Mouse (Mus musculus): Measurements from ENCODE around the gene Kank4. TPM values are rescaled to one million over a fixed set of nuclear protein-coding genes. Genes with fewer than 3 reads are reported as not detected.
"Not testable (repeated sequence)": the region's sequence is repeated elsewhere in the genome, so short reads cannot be mapped to it uniquely, and the experiment has no call there.

Gene Kank4
- polyA plus RNA-seq (2012; ENCODE audit: insufficient read depth, insufficient read length, low replicate concordance, missing spikeins): not detected in 2 replicates

- peak within 1 kb of the TSS; percentile 78 for H3K4me3 ChIP-seq (ENCODE audit: insufficient read depth, low read depth, low read length)
- 0 out of 2 replicates have a peak within 1 kb of the TSS, but pooled peaks have one; percentile 31 for H3K27ac ChIP-seq (ENCODE audit: insufficient read depth, low read depth, low read length)
- peaks cover 10% of the 10 kb centered on the region for H3K4me1 ChIP-seq (ENCODE audit: control insufficient read depth, insufficient read depth, low read length)
- WGBS: under 1% methylated on average over 72 of the region's 72 CpGs
- TF ChIP-seq POLR2A (IDR thresholded peaks at IDR 0.05; ENCODE audit: insufficient read depth, low read depth, low read length) (no peak), CTCF (IDR thresholded peaks at IDR 0.05; ENCODE audit: insufficient read depth, low read depth, low read length) (no peak)
Measured at GRCm38 (mm10) chr4:98817184-98817911, at the start of gene Kank4. Kank4 (minus strand) TSS chr4:98817537.

GRCm38 (mm10) chr4:98865386-98866237 is 48.3 kb upstream of the Kank4 start:
- Histone ChIP-seq H3K27ac (ENCODE audit: insufficient read depth, low read depth, low read length) (no peak overlapping the region), H3K4me3 (ENCODE audit: insufficient read depth, low read depth, low read length) (no peak overlapping the region), H3K4me1 (ENCODE audit: control insufficient read depth, insufficient read depth, low read length) (no peaks in the 10 kb centered on the region)
- WGBS: 67% methylated on average over 14 of the region's 14 CpGs
- no peak for TF ChIP-seq POLR2A (IDR thresholded peaks at IDR 0.05; ENCODE audit: insufficient read depth, low read depth, low read length)
- TF ChIP-seq CTCF (IDR thresholded peaks at IDR 0.05; ENCODE audit: insufficient read depth, low read depth, low read length): no peak

GRCm38 (mm10) chr4:98864546-98864945 is 47.2 kb upstream of the Kank4 start:
- TF ChIP-seq CTCF (IDR thresholded peaks at IDR 0.05; ENCODE audit: insufficient read depth, low read depth, low read length) (no peak), POLR2A (IDR thresholded peaks at IDR 0.05; ENCODE audit: insufficient read depth, low read depth, low read length) (no peak)
- WGBS: 90% methylated on average over 3 of the region's 3 CpGs
- Histone ChIP-seq H3K4me3 (ENCODE audit: insufficient read depth, low read depth, low read length) (no peak overlapping the region), H3K4me1 (ENCODE audit: control insufficient read depth, insufficient read depth, low read length) (no peaks in the 10 kb centered on the region), H3K27ac (ENCODE audit: insufficient read depth, low read depth, low read length) (no peak overlapping the region)

GRCm38 (mm10) chr4:98864094-98864493 is 46.8 kb upstream of the Kank4 start:
- TF ChIP-seq POLR2A (IDR thresholded peaks at IDR 0.05; ENCODE audit: insufficient read depth, low read depth, low read length) (no peak), CTCF (IDR thresholded peaks at IDR 0.05; ENCODE audit: insufficient read depth, low read depth, low read length) (no peak)
- Histone ChIP-seq H3K4me1 (ENCODE audit: control insufficient read depth, insufficient read depth, low read length) (no peaks in the 10 kb centered on the region), H3K27ac (ENCODE audit: insufficient read depth, low read depth, low read length) (no peak overlapping the region), H3K4me3 (ENCODE audit: insufficient read depth, low read depth, low read length) (no peak overlapping the region)
- WGBS: 78% methylated on average over 1 of the region's 2 CpGs

- TF ChIP-seq POLR2A (IDR thresholded peaks at IDR 0.05; ENCODE audit: insufficient read depth, low read depth, low read length) (no peak), CTCF (IDR thresholded peaks at IDR 0.05; ENCODE audit: insufficient read depth, low read depth, low read length) (no peak)
- WGBS: 94% methylated on average over 2 of the region's 2 CpGs
- H3K4me3 ChIP-seq (ENCODE audit: insufficient read depth, low read depth, low read length): no peak overlapping the region
- H3K27ac ChIP-seq (ENCODE audit: insufficient read depth, low read depth, low read length): no peak overlapping the region
- no peaks in the 10 kb centered on the region for H3K4me1 ChIP-seq (ENCODE audit: control insufficient read depth, insufficient read depth, low read length)
Measured at GRCm38 (mm10) chr4:98863451-98863850, 46.1 kb upstream of the Kank4 start.

GRCm38 (mm10) chr4:98858151-98858855 is 41.0 kb upstream of the Kank4 start:
- H3K4me1 ChIP-seq (ENCODE audit: control insufficient read depth, insufficient read depth, low read length): no peaks in the 10 kb centered on the region
- 34% methylated on average over 4 of the region's 4 CpGs for WGBS
- H3K27ac ChIP-seq (ENCODE audit: insufficient read depth, low read depth, low read length): no peak overlapping the region
- H3K4me3 ChIP-seq (ENCODE audit: insufficient read depth, low read depth, low read length): no peak overlapping the region
- TF ChIP-seq CTCF (IDR thresholded peaks at IDR 0.05; ENCODE audit: insufficient read depth, low read depth, low read length): no peak
- no peak for TF ChIP-seq POLR2A (IDR thresholded peaks at IDR 0.05; ENCODE audit: insufficient read depth, low read depth, low read length)

GRCm38 (mm10) chr4:98857037-98857648 is 39.8 kb upstream of the Kank4 start:
- WGBS: 66% methylated on average over 11 of the region's 11 CpGs
- no peaks in the 10 kb centered on the region for H3K4me1 ChIP-seq (ENCODE audit: control insufficient read depth, insufficient read depth, low read length)
- no peak overlapping the region for H3K4me3 ChIP-seq (ENCODE audit: insufficient read depth, low read depth, low read length)
- no peak overlapping the region for H3K27ac ChIP-seq (ENCODE audit: insufficient read depth, low read depth, low read length)
- TF ChIP-seq POLR2A (IDR thresholded peaks at IDR 0.05; ENCODE audit: insufficient read depth, low read depth, low read length) (no peak), CTCF (IDR thresholded peaks at IDR 0.05; ENCODE audit: insufficient read depth, low read depth, low read length) (no peak)

GRCm38 (mm10) chr4:98853926-98854325 is 36.6 kb upstream of the Kank4 start:
- no peak for TF ChIP-seq POLR2A (IDR thresholded peaks at IDR 0.05; ENCODE audit: insufficient read depth, low read depth, low read length)
- TF ChIP-seq CTCF (IDR thresholded peaks at IDR 0.05; ENCODE audit: insufficient read depth, low read depth, low read length): no peak
- no peak overlapping the region for H3K4me3 ChIP-seq (ENCODE audit: insufficient read depth, low read depth, low read length)
- no peaks in the 10 kb centered on the region for H3K4me1 ChIP-seq (ENCODE audit: control insufficient read depth, insufficient read depth, low read length)
- no peak overlapping the region for H3K27ac ChIP-seq (ENCODE audit: insufficient read depth, low read depth, low read length)
- WGBS: 93% methylated on average over 4 of the region's 4 CpGs

GRCm38 (mm10) chr4:98850485-98850884 is 33.1 kb upstream of the Kank4 start:
- H3K4me3 ChIP-seq (ENCODE audit: insufficient read depth, low read depth, low read length); H3K4me1 ChIP-seq (ENCODE audit: control insufficient read depth, insufficient read depth, low read length); H3K27ac ChIP-seq (ENCODE audit: insufficient read depth, low read depth, low read length): not testable (repeated sequence)
- 80% methylated on average over 1 of the region's 1 CpGs for WGBS
